Mouse (Mus musculus): ENCODE data around the gene Nobox. TPM values are rescaled to one million over a fixed set of nuclear protein-coding genes. Genes with fewer than 3 reads are reported as not detected.

Gene Nobox
- not detected for polyA plus RNA-seq (2012; fragmentation: generic; extraction: Trizol)

DNA sequence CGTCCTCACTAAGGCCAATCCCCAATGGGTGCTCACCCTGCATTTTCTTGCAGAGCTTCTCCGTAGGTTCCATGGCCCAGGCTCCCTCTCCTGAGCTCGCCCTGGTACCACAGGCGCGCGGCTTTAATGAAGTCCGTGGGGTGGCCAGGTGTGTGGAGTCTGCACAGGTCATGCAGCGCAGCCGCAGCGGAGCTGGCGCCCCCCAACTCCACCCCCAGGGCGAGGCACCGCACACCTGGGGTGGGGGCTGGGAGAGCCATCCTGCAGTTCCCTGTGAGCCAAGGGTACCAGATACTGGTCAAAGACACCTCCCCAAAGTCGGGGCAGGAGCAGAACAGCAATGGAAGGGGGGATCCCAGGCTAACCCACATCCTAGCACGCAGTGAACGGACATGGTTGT, at the start of gene Nobox:
Gene Nobox, minus strand, starts transcription at position 101 of the 400 bp plus-strand sequence.
- H3K4me3 ChIP-seq: no peak within 1 kb of the TSS
- no peak within 1 kb of the TSS for H3ac ChIP-seq (ENCODE audit: control insufficient read depth, insufficient read length)
- no peaks in the 10 kb centered on the region for H3K79me2 ChIP-seq (ENCODE audit: control insufficient read depth, insufficient read depth)
- no peaks in the 10 kb centered on the region for H3K27me3 ChIP-seq (ENCODE audit: control insufficient read depth, insufficient read depth, insufficient read length)
- H3K36me3 ChIP-seq (ENCODE audit: control insufficient read depth, insufficient read depth): no peaks in the 10 kb centered on the region
- no peak for TF ChIP-seq REST (IDR thresholded peaks at IDR 0.05; ENCODE audit: insufficient read depth, insufficient read length)
- no peak for TF ChIP-seq POLR2A (IDR thresholded peaks at IDR 0.05; ENCODE audit: insufficient read length, low read depth)
- TF ChIP-seq POLR2AphosphoS2 (IDR thresholded peaks at IDR 0.05; ENCODE audit: insufficient read length, low read depth): no peak
- TF ChIP-seq TCF12 (IDR thresholded peaks at IDR 0.05; ENCODE audit: insufficient read depth, poor library complexity, severe bottlenecking): no peak
- no peak for TF ChIP-seq CEBPB (IDR thresholded peaks at IDR 0.05; ENCODE audit: insufficient read depth, poor library complexity, severe bottlenecking)
- TF ChIP-seq E2F4 (IDR thresholded peaks at IDR 0.05; ENCODE audit: insufficient read depth): no peak
- no peak for TF ChIP-seq MAX (IDR thresholded peaks at IDR 0.05; ENCODE audit: low read depth)
- no peak for TF ChIP-seq MYOD1 (IDR thresholded peaks at IDR 0.05; ENCODE audit: control insufficient read depth in 1 of 3, insufficient read length in 2 of 3, low read depth in 2 of 3)
- TF ChIP-seq USF1 (IDR thresholded peaks at IDR 0.05; ENCODE audit: low read depth): no peak
- TF ChIP-seq MYOG (IDR thresholded peaks at IDR 0.05; ENCODE audit: control insufficient read depth in 1 of 3, insufficient read depth in 1 of 3, insufficient read length in 2 of 3, low read depth in 2 of 3): no peak
- no peak for TF ChIP-seq SRF (IDR thresholded peaks at IDR 0.05; ENCODE audit: control insufficient read depth, insufficient read length, low read depth)
- TF ChIP-seq TCF3 (IDR thresholded peaks at IDR 0.05; ENCODE audit: insufficient read length, low read depth): no peak
- no peak within 1 kb of the TSS for H3K4me2 ChIP-seq (ENCODE audit: low read depth)

DNA sequence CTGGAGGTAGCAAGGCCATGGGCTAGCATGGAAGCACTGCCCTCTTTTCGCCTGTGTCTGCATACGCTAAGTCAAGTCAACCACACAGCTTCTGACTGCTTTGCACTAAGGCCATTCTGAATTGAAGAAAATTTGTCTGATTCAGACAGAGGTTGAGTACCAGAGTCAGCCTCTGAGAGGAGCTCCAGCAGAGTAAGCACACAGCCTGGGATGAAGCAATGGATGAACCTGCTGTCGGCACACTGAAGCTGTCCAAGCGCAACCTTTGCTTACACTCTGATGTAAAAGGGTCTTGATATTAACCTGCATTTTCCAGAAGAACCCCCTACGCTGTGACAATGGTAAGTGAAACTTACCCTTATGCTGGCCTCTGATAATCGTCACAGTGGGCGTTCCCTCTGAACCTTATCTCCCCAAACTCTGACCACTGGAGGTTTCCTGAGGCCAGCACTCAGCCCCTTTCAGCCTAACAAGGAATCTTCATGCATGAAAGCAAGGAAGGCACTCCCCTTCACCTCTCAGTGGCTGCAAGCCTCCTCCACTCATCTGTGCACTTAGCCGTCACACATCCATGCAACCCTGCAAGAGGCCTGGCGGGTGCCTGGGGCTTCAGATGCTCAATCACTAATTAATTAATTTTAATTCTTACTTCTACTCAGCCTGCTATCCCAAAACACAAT, 45.3 kb upstream of the Nobox start:
- Histone ChIP-seq H3K36me3 (ENCODE audit: control insufficient read depth, insufficient read depth) (no peaks in the 10 kb centered on the region), H3K4me3 (no peak overlapping the region), H3K4me2 (ENCODE audit: low read depth) (no peak overlapping the region), H3K79me2 (ENCODE audit: control insufficient read depth, insufficient read depth) (no peaks in the 10 kb centered on the region), H3ac (ENCODE audit: control insufficient read depth, insufficient read length) (no peak overlapping the region), H3K27me3 (ENCODE audit: control insufficient read depth, insufficient read depth, insufficient read length) (no peaks in the 10 kb centered on the region)
- TF ChIP-seq MAX (IDR thresholded peaks at IDR 0.05; ENCODE audit: low read depth) (no peak), POLR2A (IDR thresholded peaks at IDR 0.05; ENCODE audit: insufficient read length, low read depth) (no peak), CEBPB (IDR thresholded peaks at IDR 0.05; ENCODE audit: insufficient read depth, poor library complexity, severe bottlenecking) (no peak), SRF (IDR thresholded peaks at IDR 0.05; ENCODE audit: control insufficient read depth, insufficient read length, low read depth) (no peak), MYOD1 (IDR thresholded peaks at IDR 0.05; ENCODE audit: control insufficient read depth in 1 of 3, insufficient read length in 2 of 3, low read depth in 2 of 3) (no peak), TCF3 (IDR thresholded peaks at IDR 0.05; ENCODE audit: insufficient read length, low read depth) (no peak), REST (IDR thresholded peaks at IDR 0.05; ENCODE audit: insufficient read depth, insufficient read length) (no peak), USF1 (IDR thresholded peaks at IDR 0.05; ENCODE audit: low read depth) (no peak), MYOG (IDR thresholded peaks at IDR 0.05; ENCODE audit: control insufficient read depth in 1 of 3, insufficient read depth in 1 of 3, insufficient read length in 2 of 3, low read depth in 2 of 3) (no peak), TCF12 (IDR thresholded peaks at IDR 0.05; ENCODE audit: insufficient read depth, poor library complexity, severe bottlenecking) (no peak), E2F4 (IDR thresholded peaks at IDR 0.05; ENCODE audit: insufficient read depth) (no peak), POLR2AphosphoS2 (IDR thresholded peaks at IDR 0.05; ENCODE audit: insufficient read length, low read depth) (no peak)

DNA sequence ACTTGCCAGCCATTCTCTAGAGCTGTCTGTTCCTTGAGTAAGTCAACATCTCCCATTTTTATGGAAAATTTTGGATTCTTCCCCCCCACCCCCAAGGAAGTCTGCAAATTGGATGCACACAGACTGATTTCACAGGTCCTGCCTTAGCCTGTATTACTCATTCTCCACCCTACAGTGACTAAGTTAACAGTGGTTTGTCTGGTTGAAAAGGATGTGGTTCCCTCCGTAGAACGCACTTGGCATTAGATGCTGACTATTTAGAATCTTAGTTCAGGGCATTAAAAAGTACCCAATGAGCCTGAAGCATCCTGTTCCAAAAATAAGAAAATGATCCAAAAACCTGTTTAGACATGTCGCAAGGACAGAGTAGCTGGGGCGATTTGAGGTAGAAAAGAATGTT, 44.1 kb upstream of the Nobox start:
- Histone ChIP-seq H3K79me2 (ENCODE audit: control insufficient read depth, insufficient read depth) (no peaks in the 10 kb centered on the region), H3ac (ENCODE audit: control insufficient read depth, insufficient read length) (no peak overlapping the region), H3K4me3 (no peak overlapping the region), H3K36me3 (ENCODE audit: control insufficient read depth, insufficient read depth) (no peaks in the 10 kb centered on the region), H3K27me3 (ENCODE audit: control insufficient read depth, insufficient read depth, insufficient read length) (no peaks in the 10 kb centered on the region), H3K4me2 (ENCODE audit: low read depth) (peak overlapping the region; percentile 57)
- no peak for TF ChIP-seq POLR2A (IDR thresholded peaks at IDR 0.05; ENCODE audit: insufficient read length, low read depth)
- TF ChIP-seq E2F4 (IDR thresholded peaks at IDR 0.05; ENCODE audit: insufficient read depth): no peak
- TF ChIP-seq MYOD1 (IDR thresholded peaks at IDR 0.05; ENCODE audit: control insufficient read depth in 1 of 3, insufficient read length in 2 of 3, low read depth in 2 of 3): no peak
- TF ChIP-seq CEBPB (IDR thresholded peaks at IDR 0.05; ENCODE audit: insufficient read depth, poor library complexity, severe bottlenecking): no peak
- TF ChIP-seq REST (IDR thresholded peaks at IDR 0.05; ENCODE audit: insufficient read depth, insufficient read length): no peak
- TF ChIP-seq MAX (IDR thresholded peaks at IDR 0.05; ENCODE audit: low read depth): no peak
- TF ChIP-seq USF1 (IDR thresholded peaks at IDR 0.05; ENCODE audit: low read depth): no peak
- no peak for TF ChIP-seq SRF (IDR thresholded peaks at IDR 0.05; ENCODE audit: control insufficient read depth, insufficient read length, low read depth)

DNA sequence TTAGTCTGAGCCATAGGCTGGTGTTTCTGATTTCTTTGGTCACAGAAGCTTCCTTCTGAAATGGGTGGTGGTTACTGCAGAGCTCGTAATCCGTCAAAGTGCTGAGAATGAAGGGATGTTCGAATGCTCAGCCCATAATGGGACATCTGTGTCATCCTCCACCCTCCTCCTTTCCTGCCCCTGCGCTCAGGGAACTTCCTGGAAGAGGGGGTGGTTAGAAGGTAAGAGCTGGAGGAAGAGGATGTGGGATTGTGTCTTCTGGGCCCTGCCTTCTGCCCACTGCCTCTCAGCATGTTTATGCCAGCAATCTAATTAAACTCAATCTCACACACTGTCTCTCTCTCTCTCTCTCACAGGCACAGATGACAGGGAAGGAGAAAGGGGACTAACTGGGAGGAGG, 39.7 kb upstream of the Nobox start:
- Histone ChIP-seq H3K36me3 (ENCODE audit: control insufficient read depth, insufficient read depth) (no peaks in the 10 kb centered on the region), H3K27me3 (ENCODE audit: control insufficient read depth, insufficient read depth, insufficient read length) (no peaks in the 10 kb centered on the region), H3K79me2 (ENCODE audit: control insufficient read depth, insufficient read depth) (no peaks in the 10 kb centered on the region), H3K4me3 (no peak overlapping the region), H3K4me2 (ENCODE audit: low read depth) (no peak overlapping the region), H3ac (ENCODE audit: control insufficient read depth, insufficient read length) (no peak overlapping the region)
- TF ChIP-seq SRF (IDR thresholded peaks at IDR 0.05; ENCODE audit: control insufficient read depth, insufficient read length, low read depth) (no peak), USF1 (IDR thresholded peaks at IDR 0.05; ENCODE audit: low read depth) (no peak), MYOG (IDR thresholded peaks at IDR 0.05; ENCODE audit: control insufficient read depth in 1 of 3, insufficient read depth in 1 of 3, insufficient read length in 2 of 3, low read depth in 2 of 3) (no peak), MAX (IDR thresholded peaks at IDR 0.05; ENCODE audit: low read depth) (no peak), TCF12 (IDR thresholded peaks at IDR 0.05; ENCODE audit: insufficient read depth, poor library complexity, severe bottlenecking) (no peak), MYOD1 (IDR thresholded peaks at IDR 0.05; ENCODE audit: control insufficient read depth in 1 of 3, insufficient read length in 2 of 3, low read depth in 2 of 3) (no peak), POLR2A (IDR thresholded peaks at IDR 0.05; ENCODE audit: insufficient read length, low read depth) (no peak), CEBPB (IDR thresholded peaks at IDR 0.05; ENCODE audit: insufficient read depth, poor library complexity, severe bottlenecking) (no peak), E2F4 (IDR thresholded peaks at IDR 0.05; ENCODE audit: insufficient read depth) (no peak), REST (IDR thresholded peaks at IDR 0.05; ENCODE audit: insufficient read depth, insufficient read length) (no peak), TCF3 (IDR thresholded peaks at IDR 0.05; ENCODE audit: insufficient read length, low read depth) (no peak), POLR2AphosphoS2 (IDR thresholded peaks at IDR 0.05; ENCODE audit: insufficient read length, low read depth) (no peak)

Measured in myocyte (in vitro differentiated cells).